Mouse (Mus musculus): ENCODE data around the gene Gm26620.

DNA sequence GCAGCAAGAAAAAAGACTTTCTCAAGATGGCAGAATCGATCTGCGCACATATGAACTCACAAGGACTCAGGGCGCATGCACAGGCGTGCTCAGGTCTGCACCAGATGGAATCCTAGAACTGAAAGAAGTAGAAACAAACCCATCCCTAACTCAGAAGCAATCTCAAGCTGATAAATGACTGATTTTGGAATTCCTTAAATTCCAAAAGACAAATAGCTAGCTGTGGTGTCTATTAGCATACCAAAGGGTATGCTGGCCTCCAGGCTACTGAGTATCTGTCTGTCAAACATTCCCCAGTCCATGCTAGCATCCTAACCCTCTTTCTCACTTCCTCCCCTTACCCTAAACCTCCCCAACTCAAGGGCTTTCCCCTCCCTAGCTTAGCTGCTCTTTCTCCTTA is 4.4 kb downstream of the Gm26620 start:
- TF ChIP-seq USF1 (IDR thresholded peaks at IDR 0.05; ENCODE audit: low read depth) (no peak), MAX (IDR thresholded peaks at IDR 0.05; ENCODE audit: low read depth) (no peak), MYOG (IDR thresholded peaks at IDR 0.05; ENCODE audit: control insufficient read depth in 1 of 3, insufficient read depth in 1 of 3, insufficient read length in 2 of 3, low read depth in 2 of 3) (no peak)

Data from myocyte (in vitro differentiated cells).